Mouse (Mus musculus): ENCODE measurements around the gene Ebf1. TPM values are rescaled to one million over a fixed set of nuclear protein-coding genes. Genes with fewer than 3 reads are reported as not detected.

The Ebf1 gene
- polyA plus RNA-seq, 1 experiment from 2014 or later, result 13.0 TPM

GRCm38 (mm10) chr11:44795767-44796166 lies 178.7 kb downstream of the Ebf1 start:
- H3K9me3 ChIP-seq, result no peaks in the 10 kb centered on the region
- no peak overlapping the region for H3K4me3 ChIP-seq
- H3K27ac ChIP-seq (replicated peaks), result no peak overlapping the region
- H3K27me3 ChIP-seq (replicated peaks), result no peaks in the 10 kb centered on the region
- H3K9ac ChIP-seq, result no peak overlapping the region
- 49% methylated on average over 3 of the region's 3 CpGs for WGBS
- no peaks in the 10 kb centered on the region for H3K4me1 ChIP-seq
- H3K36me3 ChIP-seq, result no peaks in the 10 kb centered on the region
- H3K4me2 ChIP-seq, result no peak overlapping the region
- ATAC-seq (ENCODE audit: extremely low read depth, insufficient number of reproducible peaks, low FRiP score, low TSS enrichment), result no peak

- no peak overlapping the region for H3K4me2 ChIP-seq
- no peak overlapping the region for H3K27ac ChIP-seq (replicated peaks)
- H3K4me1 ChIP-seq, result no peaks in the 10 kb centered on the region
- no peaks in the 10 kb centered on the region for H3K36me3 ChIP-seq
- H3K27me3 ChIP-seq (replicated peaks), result no peaks in the 10 kb centered on the region
- ATAC-seq (ENCODE audit: extremely low read depth, insufficient number of reproducible peaks, low FRiP score, low TSS enrichment), result no peak
- WGBS, result 60% methylated on average over 3 of the region's 3 CpGs
- no peak overlapping the region for H3K4me3 ChIP-seq
- no peak overlapping the region for H3K9ac ChIP-seq
- no peaks in the 10 kb centered on the region for H3K9me3 ChIP-seq
These were observed 181.2 kb downstream of the Ebf1 start for GRCm38 (mm10) chr11:44798270-44798669.

- Histone ChIP-seq H3K27me3 (replicated peaks) (no peaks in the 10 kb centered on the region), H3K4me3 (no peak overlapping the region), H3K9ac (no peak overlapping the region), H3K4me1 (no peaks in the 10 kb centered on the region), H3K9me3 (no peaks in the 10 kb centered on the region), H3K27ac (replicated peaks) (no peak overlapping the region), H3K4me2 (no peak overlapping the region), H3K36me3 (no peaks in the 10 kb centered on the region)
- ATAC-seq (ENCODE audit: extremely low read depth, insufficient number of reproducible peaks, low FRiP score, low TSS enrichment), result no peak
- 87% methylated on average over 7 of the region's 7 CpGs for WGBS
These were observed 186.9 kb downstream of the Ebf1 start for GRCm38 (mm10) chr11:44804046-44804445.

GRCm38 (mm10) chr11:44806589-44806988 lies 189.5 kb downstream of the Ebf1 start:
- Histone ChIP-seq H3K27me3 (replicated peaks) (no peaks in the 10 kb centered on the region), H3K9ac (no peak overlapping the region), H3K4me2 (no peak overlapping the region), H3K36me3 (no peaks in the 10 kb centered on the region), H3K4me3 (no peak overlapping the region), H3K9me3 (no peaks in the 10 kb centered on the region), H3K27ac (replicated peaks) (no peak overlapping the region), H3K4me1 (no peaks in the 10 kb centered on the region)
- ATAC-seq (ENCODE audit: extremely low read depth, insufficient number of reproducible peaks, low FRiP score, low TSS enrichment), result no peak
- WGBS, result 29% methylated on average over 11 of the region's 11 CpGs

GRCm38 (mm10) chr11:44808855-44809546 lies 191.9 kb downstream of the Ebf1 start:
- no peak overlapping the region for H3K4me2 ChIP-seq
- H3K9ac ChIP-seq, result no peak overlapping the region
- H3K4me1 ChIP-seq, result no peaks in the 10 kb centered on the region
- H3K36me3 ChIP-seq, result no peaks in the 10 kb centered on the region
- ATAC-seq (ENCODE audit: extremely low read depth, insufficient number of reproducible peaks, low FRiP score, low TSS enrichment), result no peak
- H3K9me3 ChIP-seq, result no peaks in the 10 kb centered on the region
- H3K4me3 ChIP-seq, result no peak overlapping the region
- WGBS, result 75% methylated on average over 4 of the region's 4 CpGs
- H3K27me3 ChIP-seq (replicated peaks), result no peaks in the 10 kb centered on the region
- no peak overlapping the region for H3K27ac ChIP-seq (replicated peaks)

GRCm38 (mm10) chr11:44811007-44811406 lies 193.9 kb downstream of the Ebf1 start:
- H3K9me3 ChIP-seq, result no peaks in the 10 kb centered on the region
- no peak overlapping the region for H3K4me3 ChIP-seq
- 74% methylated on average over 6 of the region's 6 CpGs for WGBS
- H3K4me1 ChIP-seq, result no peaks in the 10 kb centered on the region
- H3K4me2 ChIP-seq, result no peak overlapping the region
- H3K27ac ChIP-seq (replicated peaks), result no peak overlapping the region
- no peak for ATAC-seq (ENCODE audit: extremely low read depth, insufficient number of reproducible peaks, low FRiP score, low TSS enrichment)
- no peaks in the 10 kb centered on the region for H3K36me3 ChIP-seq
- no peak overlapping the region for H3K9ac ChIP-seq
- H3K27me3 ChIP-seq (replicated peaks), result no peaks in the 10 kb centered on the region

- no peaks in the 10 kb centered on the region for H3K4me1 ChIP-seq
- H3K4me3 ChIP-seq, result no peak overlapping the region
- H3K36me3 ChIP-seq, result no peaks in the 10 kb centered on the region
- no peaks in the 10 kb centered on the region for H3K27me3 ChIP-seq (replicated peaks)
- H3K9ac ChIP-seq, result no peak overlapping the region
- no peaks in the 10 kb centered on the region for H3K9me3 ChIP-seq
- no peak overlapping the region for H3K4me2 ChIP-seq
- WGBS, result 78% methylated on average over 5 of the region's 5 CpGs
- no peak overlapping the region for H3K27ac ChIP-seq (replicated peaks)
- ATAC-seq (ENCODE audit: extremely low read depth, insufficient number of reproducible peaks, low FRiP score, low TSS enrichment), result no peak
These were observed 195.2 kb downstream of the Ebf1 start for GRCm38 (mm10) chr11:44812193-44812746.

- H3K4me2 ChIP-seq, result no peak overlapping the region
- ATAC-seq (ENCODE audit: extremely low read depth, insufficient number of reproducible peaks, low FRiP score, low TSS enrichment), result no peak
- H3K4me1 ChIP-seq, result no peaks in the 10 kb centered on the region
- no peaks in the 10 kb centered on the region for H3K9me3 ChIP-seq
- no peak overlapping the region for H3K9ac ChIP-seq
- WGBS, result 78% methylated on average over 7 of the region's 7 CpGs
- no peak overlapping the region for H3K4me3 ChIP-seq
- H3K27ac ChIP-seq (replicated peaks), result no peak overlapping the region
- H3K27me3 ChIP-seq (replicated peaks), result no peaks in the 10 kb centered on the region
- H3K36me3 ChIP-seq, result no peaks in the 10 kb centered on the region
These were observed 196.4 kb downstream of the Ebf1 start for GRCm38 (mm10) chr11:44813534-44813933.

GRCm38 (mm10) chr11:44814847-44815246 lies 197.7 kb downstream of the Ebf1 start:
- no peak for ATAC-seq (ENCODE audit: extremely low read depth, insufficient number of reproducible peaks, low FRiP score, low TSS enrichment)
- Histone ChIP-seq H3K36me3 (no peaks in the 10 kb centered on the region), H3K27ac (replicated peaks) (no peak overlapping the region), H3K4me2 (no peak overlapping the region), H3K27me3 (replicated peaks) (no peaks in the 10 kb centered on the region), H3K4me3 (no peak overlapping the region), H3K9me3 (no peaks in the 10 kb centered on the region), H3K4me1 (no peaks in the 10 kb centered on the region), H3K9ac (no peak overlapping the region)
- WGBS, result 83% methylated on average over 5 of the region's 5 CpGs

- H3K9me3 ChIP-seq, result no peaks in the 10 kb centered on the region
- no peak overlapping the region for H3K9ac ChIP-seq
- no peak overlapping the region for H3K4me3 ChIP-seq
- no peak for ATAC-seq (ENCODE audit: extremely low read depth, insufficient number of reproducible peaks, low FRiP score, low TSS enrichment)
- no peak overlapping the region for H3K4me2 ChIP-seq
- no peaks in the 10 kb centered on the region for H3K27me3 ChIP-seq (replicated peaks)
- no peaks in the 10 kb centered on the region for H3K36me3 ChIP-seq
- no peaks in the 10 kb centered on the region for H3K4me1 ChIP-seq
- 65% methylated on average over 4 of the region's 4 CpGs for WGBS
- H3K27ac ChIP-seq (replicated peaks), result no peak overlapping the region
These were observed 198.9 kb downstream of the Ebf1 start for GRCm38 (mm10) chr11:44815991-44816390.

- Histone ChIP-seq H3K9me3 (no peaks in the 10 kb centered on the region), H3K27ac (replicated peaks) (no peak overlapping the region), H3K9ac (no peak overlapping the region), H3K4me1 (peaks cover 7% of the 10 kb centered on the region; the same call in 1 of the 2 replicates), H3K27me3 (replicated peaks) (no peaks in the 10 kb centered on the region), H3K4me3 (no peak overlapping the region), H3K36me3 (no peaks in the 10 kb centered on the region), H3K4me2 (no peak overlapping the region)
- no peak for ATAC-seq (ENCODE audit: extremely low read depth, insufficient number of reproducible peaks, low FRiP score, low TSS enrichment)
These were observed 205.2 kb downstream of the Ebf1 start for GRCm38 (mm10) chr11:44822312-44822711.

Data from heart, embryonic 13.5 days (tissue).